Mouse (Mus musculus): ENCODE results near the gene Slc39a8.

GRCm38 (mm10) chr3:135851607-135852006 is 26.5 kb downstream of the Slc39a8 start:
- TF ChIP-seq POLR2A (IDR thresholded peaks at IDR 0.05; ENCODE audit: low read depth, low read length) (no peak), CTCF (conservative IDR thresholded peaks at IDR 0.05; ENCODE audit: insufficient read depth, insufficient read length, low read depth, low read length) (no peak)
